In genomic region chr11:102321931-102322330, GRCm38 (mm10) we compare ENCODE assay signal across 26 mouse cellular contexts. TPM values are rescaled to one million over a fixed set of nuclear protein-coding genes. Genes with fewer than 3 reads are reported as not detected.
DNase-seq lines count a peak whose midpoint lies in the region; ATAC-seq lines count a peak whose summit lies in the region.
"Had no signal": no experiment of that assay in that cellular context is flagged by ENCODE, and none has a peak within 500 bp of the region (broad histone marks: within the 10 kb centered on the region; RNA-seq: fewer than 3 reads in every experiment).

No protein-coding gene starts in this region.

- H3K9ac ChIP-seq in hindbrain, embryonic 14.5 days, result no peak overlapping the region
- H3K9ac ChIP-seq in liver, embryonic 13.5 days, result 0 out of 2 replicates have a peak overlapping the region, but pooled peaks have one; percentile 13
- no peak overlapping the region for H3K9ac ChIP-seq in liver, embryonic 11.5 days (ENCODE audit: low read depth, low read length)
- H3K9ac ChIP-seq: forebrain, embryonic 13.5 days; heart, embryonic 12.5 days; heart, embryonic 15.5 days; hindbrain, embryonic 12.5 days had no signal

- no peak overlapping the region for H3K4me2 ChIP-seq in hindbrain, embryonic 14.5 days (replicated peaks)
- H3K4me2 ChIP-seq in liver, embryonic 13.5 days, result no peak overlapping the region
- no peak overlapping the region for H3K4me2 ChIP-seq in liver, embryonic 11.5 days
- H3K4me2 ChIP-seq: forebrain, embryonic 13.5 days; heart, embryonic 12.5 days; heart, embryonic 15.5 days; hindbrain, embryonic 12.5 days had no signal

- no peaks in the 10 kb centered on the region for H3K9me3 ChIP-seq in hindbrain, embryonic 10.5 days
- H3K9me3 ChIP-seq in hindbrain, embryonic 14.5 days (ENCODE audit: control insufficient read depth, low read length), result no peaks in the 10 kb centered on the region
- no peaks in the 10 kb centered on the region for H3K9me3 ChIP-seq in liver, embryonic 13.5 days (replicated peaks)
- no peaks in the 10 kb centered on the region for H3K9me3 ChIP-seq in liver, embryonic 11.5 days (ENCODE audit: control insufficient read depth, low read length)
- H3K9me3 ChIP-seq: forebrain, embryonic 10.5 days; forebrain, embryonic 13.5 days; heart, embryonic 12.5 days; heart, embryonic 15.5 days; hindbrain, embryonic 12.5 days had no signal

- H3K36me3 ChIP-seq in hindbrain, embryonic 10.5 days, result no peaks in the 10 kb centered on the region
- no peaks in the 10 kb centered on the region for H3K36me3 ChIP-seq in hindbrain, embryonic 14.5 days (replicated peaks; ENCODE audit: control insufficient read depth, insufficient read depth)
- no peaks in the 10 kb centered on the region for H3K36me3 ChIP-seq in liver, embryonic 13.5 days
- H3K36me3 ChIP-seq in liver, embryonic 11.5 days (ENCODE audit: control insufficient read depth, insufficient read depth, low read length), result no peaks in the 10 kb centered on the region
- H3K36me3 ChIP-seq: forebrain, embryonic 10.5 days; heart, embryonic 12.5 days; heart, embryonic 15.5 days; hindbrain, embryonic 12.5 days had no signal

- ATAC-seq in hindbrain, embryonic 14.5 days (ENCODE audit: low FRiP score), result no peak
- ATAC-seq in liver, embryonic 13.5 days (ENCODE audit: low read depth), result no peak
- ATAC-seq in liver, embryonic 11.5 days (replicated peaks; ENCODE audit: low FRiP score), result no peak
- ATAC-seq: activated CD4-positive, CD25-positive, alpha-beta regulatory T cell, adult 4 months; forebrain, embryonic 13.5 days; forebrain, embryonic 16.5 days; hindbrain, embryonic 16.5 days had no signal

- WGBS in hindbrain, embryonic 10.5 days, result 77% methylated on average over 6 of the region's 6 CpGs
- WGBS in hindbrain, embryonic 14.5 days, result 83% methylated on average over 6 of the region's 6 CpGs
- WGBS in liver, embryonic 13.5 days (ENCODE audit: insufficient replicate concordance), result 69% methylated on average over 6 of the region's 6 CpGs
- 68% methylated on average over 6 of the region's 6 CpGs for WGBS in liver, embryonic 11.5 days

- no peaks in the 10 kb centered on the region; the same call in 1 of the 2 replicates for H3K27me3 ChIP-seq in hindbrain, embryonic 10.5 days (ENCODE audit: insufficient read depth, poor library complexity, severe bottlenecking)
- no peaks in the 10 kb centered on the region for H3K27me3 ChIP-seq in hindbrain, embryonic 14.5 days (ENCODE audit: control insufficient read depth, insufficient read depth, low read length)
- peaks cover 34% of the 10 kb centered on the region for H3K27me3 ChIP-seq in liver, embryonic 13.5 days
- H3K27me3 ChIP-seq in liver, embryonic 11.5 days (replicated peaks; ENCODE audit: control insufficient read depth, insufficient read depth, low read length), result peaks cover 11% of the 10 kb centered on the region
- H3K27me3 ChIP-seq: forebrain, embryonic 13.5 days; heart, embryonic 12.5 days; heart, embryonic 15.5 days; hindbrain, embryonic 12.5 days had no signal

- H3K4me3 ChIP-seq in hindbrain, embryonic 10.5 days, result 0 out of 2 replicates have a peak overlapping the region, but pooled peaks have one; percentile 18
- no peak overlapping the region for H3K4me3 ChIP-seq in hindbrain, embryonic 14.5 days (replicated peaks; ENCODE audit: low read length)
- no peak overlapping the region for H3K4me3 ChIP-seq in liver, embryonic 13.5 days (replicated peaks)
- no peak overlapping the region for H3K4me3 ChIP-seq in liver, embryonic 11.5 days (ENCODE audit: low read depth, low read length)
- H3K4me3 ChIP-seq: forebrain, embryonic 10.5 days; forebrain, embryonic 13.5 days; gastrocnemius, adult 2 months; heart, embryonic 12.5 days; heart, embryonic 15.5 days; hindbrain, embryonic 12.5 days had no signal

- H3K27ac ChIP-seq in hindbrain, embryonic 10.5 days, result no peak overlapping the region
- H3K27ac ChIP-seq in hindbrain, embryonic 14.5 days, result no peak overlapping the region
- H3K27ac ChIP-seq in liver, embryonic 13.5 days, result no peak overlapping the region
- no peak overlapping the region for H3K27ac ChIP-seq in liver, embryonic 11.5 days (ENCODE audit: low read depth, low read length)
- H3K27ac ChIP-seq: forebrain, embryonic 10.5 days; forebrain, embryonic 13.5 days had no signal

- DNase-seq in cerebellum, adult 11-12 months, result peak; percentile 55
- DNase-seq in cerebellum, postnatal 25 days, result no peak
- DNase-seq in hindbrain, embryonic 10.5 days (ENCODE audit: low spot score), result no peak
- DNase-seq in hindbrain, embryonic 14.5 days (ENCODE audit: low spot score), result no peak
- DNase-seq in liver, embryonic 13.5 days, result no peak
- DNase-seq in liver, embryonic 11.5 days (ENCODE audit: low spot score), result no peak
- DNase-seq in thymus, postnatal 4 days, result peak; percentile 6
- DNase-seq in thymus, postnatal 10 days (ENCODE audit: low spot score in 2 of 2), result no peak
- DNase-seq: adrenal gland, adult 8-10 months; adrenal gland, postnatal 25 days; cerebellum, adult 18-20 months; cerebellum, adult 9-11 months; cerebellum, postnatal 36 days; gastrocnemius, adult 2 months; gastrocnemius, postnatal 14 days; heart, adult 18-20 months; heart, postnatal 10 days; heart, postnatal 4 days had no signal

- peaks cover 19% of the 10 kb centered on the region for H3K4me1 ChIP-seq in hindbrain, embryonic 10.5 days (replicated peaks)
- peaks cover 7% of the 10 kb centered on the region; the same call in 1 of the 2 replicates for H3K4me1 ChIP-seq in hindbrain, embryonic 14.5 days (replicated peaks; ENCODE audit: control insufficient read depth, insufficient read depth, low read length)
- H3K4me1 ChIP-seq in liver, embryonic 13.5 days (replicated peaks), result peaks cover 17% of the 10 kb centered on the region
- peaks cover 6% of the 10 kb centered on the region for H3K4me1 ChIP-seq in liver, embryonic 11.5 days (replicated peaks; ENCODE audit: control insufficient read depth, insufficient read depth, low read length)

RNA-seq across cellular contexts. Expression of gene Ubtf, which starts 2.4 kb away (rescaled TPM):
- polyA plus RNA-seq in hindbrain, embryonic 10.5 days (2016; fragmentation: Nextera tagmentation; extraction: Ambion mirVana), result 82.6 and 91.7 TPM in 2 replicates
- polyA plus RNA-seq in hindbrain, embryonic 14.5 days (2014; fragmentation: Nextera tagmentation; extraction: Ambion mirVana), result 70.0 and 76.0 TPM in 2 replicates
- 70.0 and 81.5 TPM in 2 replicates for polyA plus RNA-seq in liver, embryonic 13.5 days (2015; fragmentation: Nextera tagmentation; extraction: Ambion mirVana)
- polyA plus RNA-seq in liver, embryonic 11.5 days (2014; fragmentation: Nextera tagmentation; extraction: Ambion mirVana), result 104 and 108 TPM in 2 replicates

RNA-seq across cellular contexts. Expression of gene Atxn7l3, which starts 25.5 kb away (rescaled TPM):
- 16.8 and 18.7 TPM in 2 replicates for polyA plus RNA-seq in hindbrain, embryonic 10.5 days (2016; fragmentation: Nextera tagmentation; extraction: Ambion mirVana)
- polyA plus RNA-seq in hindbrain, embryonic 14.5 days (2014; fragmentation: Nextera tagmentation; extraction: Ambion mirVana), result 37.3 and 37.5 TPM in 2 replicates
- 4.6 and 4.9 TPM in 2 replicates for polyA plus RNA-seq in liver, embryonic 13.5 days (2015; fragmentation: Nextera tagmentation; extraction: Ambion mirVana)
- polyA plus RNA-seq in liver, embryonic 11.5 days (2014; fragmentation: Nextera tagmentation; extraction: Ambion mirVana), result 11.4 and 14.7 TPM in 2 replicates

RNA-seq across cellular contexts. Expression of gene Tmub2, which starts 37.2 kb away (rescaled TPM):
- 52.3 and 69.6 TPM in 2 replicates for polyA plus RNA-seq in hindbrain, embryonic 10.5 days (2016; fragmentation: Nextera tagmentation; extraction: Ambion mirVana)
- polyA plus RNA-seq in hindbrain, embryonic 14.5 days (2014; fragmentation: Nextera tagmentation; extraction: Ambion mirVana), result 74.3 and 77.8 TPM in 2 replicates
- polyA plus RNA-seq in liver, embryonic 13.5 days (2015; fragmentation: Nextera tagmentation; extraction: Ambion mirVana), result 22.8 and 24.9 TPM in 2 replicates
- 41.6 and 44.8 TPM in 2 replicates for polyA plus RNA-seq in liver, embryonic 11.5 days (2014; fragmentation: Nextera tagmentation; extraction: Ambion mirVana)

RNA-seq across cellular contexts. Expression of gene Slc4a1, which starts 44.1 kb away (rescaled TPM):
- polyA plus RNA-seq in hindbrain, embryonic 10.5 days (2016; fragmentation: Nextera tagmentation; extraction: Ambion mirVana), result 35.8 and 38.0 TPM in 2 replicates
- polyA plus RNA-seq in hindbrain, embryonic 14.5 days (2014; fragmentation: Nextera tagmentation; extraction: Ambion mirVana), result 1.6 and 3.3 TPM in 2 replicates
- polyA plus RNA-seq in liver, embryonic 13.5 days (2015; fragmentation: Nextera tagmentation; extraction: Ambion mirVana), result 734 and 914 TPM in 2 replicates
- 191 and 229 TPM in 2 replicates for polyA plus RNA-seq in liver, embryonic 11.5 days (2014; fragmentation: Nextera tagmentation; extraction: Ambion mirVana)

RNA-seq across cellular contexts. Expression of gene Asb16, which starts 53.4 kb away (rescaled TPM):
- 0.08 TPM in 1 of 2 replicates, not detected in the other for polyA plus RNA-seq in hindbrain, embryonic 10.5 days (2016; fragmentation: Nextera tagmentation; extraction: Ambion mirVana)
- polyA plus RNA-seq in hindbrain, embryonic 14.5 days (2014; fragmentation: Nextera tagmentation; extraction: Ambion mirVana), result 0.07 and 0.18 TPM in 2 replicates
- 0.06 and 0.08 TPM in 2 replicates for polyA plus RNA-seq in liver, embryonic 13.5 days (2015; fragmentation: Nextera tagmentation; extraction: Ambion mirVana)
- 0.05 and 0.12 TPM in 2 replicates for polyA plus RNA-seq in liver, embryonic 11.5 days (2014; fragmentation: Nextera tagmentation; extraction: Ambion mirVana)
- polyA plus RNA-seq: activated CD4-positive, CD25-positive, alpha-beta regulatory T cell, adult 4 months; forebrain, embryonic 13.5 days; forebrain, embryonic 16.5 days; hindbrain, embryonic 12.5 days had no signal

Comparison
In these comparisons a context has a peak if more than half of its experiments do, and no peak if none do; other contexts are left out.
1. DNase-seq: peak in cerebellum, adult 11-12 months (single experiment) and thymus, postnatal 4 days (single experiment); none in cerebellum, postnatal 25 days (0 of 2), hindbrain, embryonic 10.5 days (single experiment), hindbrain, embryonic 14.5 days (single experiment), liver, embryonic 13.5 days (single experiment), liver, embryonic 11.5 days (single experiment) and thymus, postnatal 10 days (0 of 2).